Mouse (Mus musculus) urinary bladder, postnatal 0 days (tissue): ENCODE measurements around the gene Cep135. TPM values are rescaled to one million over a fixed set of nuclear protein-coding genes. Genes with fewer than 3 reads are reported as not detected.

Source experiments
- polyA plus RNA-seq: library from polyadenylated mRNA; unstranded; fragments of >200 nt; fragmentation: Nextera tagmentation; extraction: Ambion mirVana; gene quantifications from 2 replicates; pipeline ENCODE4 v1.2.1, GENCODE M21; 2015

Gene Cep135
- polyA plus RNA-seq = 1.8 TPM in 2 replicates

DNA sequence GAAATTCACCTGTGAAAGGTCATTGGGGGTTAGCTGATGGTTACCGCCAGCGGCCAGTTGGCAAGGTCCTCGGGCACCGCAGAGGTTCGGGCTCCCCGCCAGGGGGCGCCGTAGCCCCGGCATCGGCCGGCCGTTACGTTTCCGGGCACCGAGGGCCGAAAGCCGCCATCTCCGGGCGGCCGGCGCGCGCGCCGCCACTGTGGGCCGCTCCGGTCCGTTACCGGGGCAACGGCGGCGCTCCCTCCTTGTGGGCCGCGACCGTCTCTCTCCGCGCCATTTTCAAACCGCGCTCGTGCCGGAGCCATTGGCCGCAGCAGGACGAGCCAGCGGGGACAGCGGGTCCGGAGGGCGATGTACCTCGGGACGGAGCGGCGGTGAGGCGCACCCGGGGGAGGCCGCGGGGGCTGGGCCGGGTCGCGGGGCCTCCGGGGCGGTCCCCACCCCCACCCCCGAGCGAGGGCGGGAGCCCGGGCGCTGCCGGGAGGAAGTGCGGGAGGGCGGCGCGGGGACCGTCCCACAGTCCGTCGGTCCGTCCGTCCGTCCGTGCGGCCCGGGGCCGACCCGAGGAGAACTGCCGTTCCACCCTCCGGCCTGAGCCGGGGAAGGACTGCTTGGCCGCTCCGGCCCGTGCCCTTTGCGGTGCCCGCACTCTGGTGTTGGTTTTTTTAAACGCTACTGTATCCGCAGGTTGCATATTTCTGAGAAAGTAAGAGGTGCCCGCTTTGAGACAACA lies at the start of gene Cep135:
Cep135 (plus strand) TSS at position 148 of the 733 bp plus-strand sequence.

DNA sequence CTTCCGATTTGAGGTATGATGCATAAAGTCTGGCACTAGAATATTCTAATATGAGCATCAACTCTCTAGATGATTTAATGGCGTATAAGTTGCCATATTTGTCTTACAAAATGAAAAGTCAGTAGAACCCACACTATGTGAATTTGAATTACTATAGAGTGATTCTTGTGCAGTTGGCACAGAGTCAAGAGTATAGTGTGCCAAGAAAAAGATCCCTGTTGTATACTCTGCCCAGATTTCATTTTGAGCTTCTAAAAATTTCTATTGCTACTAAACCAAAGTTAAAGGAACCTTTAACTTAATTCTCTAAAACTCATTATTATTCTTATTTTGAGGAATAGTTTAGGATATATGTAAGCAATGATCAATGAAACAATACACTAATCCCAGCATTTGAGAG lies 67.7 kb downstream of the Cep135 start, which contains the start of gene C530008M17Rik:
C530008M17Rik (plus strand) TSS at position 301 of the 400 bp plus-strand sequence.

Other genes starting within 250 kb of the Cep135 start
- gene Nmu, start 224.9 kb upstream of the Cep135 start, polyA plus RNA-seq = not detected in 2 replicates
- not detected in 2 replicates for gene Gm7271, start 104.7 kb upstream of the Cep135 start, polyA plus RNA-seq
- gene Exoc1, start 59.4 kb upstream of the Cep135 start, polyA plus RNA-seq = 15.4 and 15.8 TPM in 2 replicates
- 11.4 and 17.2 TPM in 2 replicates for gene C530008M17Rik, start 67.8 kb downstream of the Cep135 start, polyA plus RNA-seq